Mouse (Mus musculus): Measurements from ENCODE around the gene Tmem9.

DNA sequence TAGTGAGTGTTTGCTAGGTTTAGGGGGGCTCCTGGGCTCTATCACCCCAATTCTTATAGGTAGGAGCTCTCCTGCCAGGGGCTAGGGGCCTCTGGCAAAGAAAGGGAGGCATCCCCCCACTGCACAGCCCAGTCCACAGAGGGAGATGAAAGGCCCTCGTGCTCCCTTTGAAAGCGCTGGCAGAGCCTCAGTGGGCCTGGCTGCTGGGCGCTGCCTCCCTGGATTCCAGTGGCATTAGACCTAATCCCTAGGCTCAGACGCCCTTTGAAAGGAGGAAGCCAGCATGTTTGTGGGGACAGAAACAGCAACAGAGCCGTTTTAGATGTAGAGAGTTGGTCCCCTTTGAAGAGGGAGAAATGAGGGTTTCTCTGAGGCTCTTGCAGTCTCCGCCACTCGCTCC is 22.3 kb downstream of the Tmem9 start:
- TF ChIP-seq CTCF (IDR thresholded peaks at IDR 0.05; ENCODE audit: extremely low read depth, insufficient read length, insufficient replicate concordance, low read depth, low read length) (no peak), POLR2A (IDR thresholded peaks at IDR 0.05; ENCODE audit: low read depth, low read length) (no peak)
